Mouse (Mus musculus) megakaryocyte, embryonic 14.5 days (primary cell): ENCODE measurements around the gene Psmd12. TPM values are rescaled to one million over a fixed set of nuclear protein-coding genes. Genes with fewer than 3 reads are reported as not detected.
"Not testable (repeated sequence)": the region's sequence is repeated elsewhere in the genome, so short reads cannot be mapped to it uniquely, and the experiment has no call there.

Source experiments
- H3K27me3 ChIP-seq: replicated peaks from 2 replicates; pipeline ENCODE3; 2012; ENCODE audit warnings: inconsistent platforms
- H3K36me3 ChIP-seq: replicated peaks from 2 replicates; pipeline ENCODE3; 2012; ENCODE audit warnings: low read length, inconsistent platforms, mixed read lengths
- H3K4me1 ChIP-seq: 2 replicates; pipeline ENCODE4 v1.6.1; 2012; ENCODE audit warnings: inconsistent platforms
- H3K4me3 ChIP-seq: replicated peaks from 2 replicates; pipeline ENCODE3; 2012; ENCODE audit warnings: moderate library complexity, mild to moderate bottlenecking, inconsistent platforms
- H3K9me3 ChIP-seq: 2 replicates; pipeline ENCODE4 v1.6.1; 2012; ENCODE audit warnings: inconsistent platforms
- FLI1 ChIP-seq: IDR thresholded peaks from 2 replicates; pipeline ENCODE4 v1.6.1; 2012; ENCODE audit warnings: low read length, inconsistent platforms, mixed read lengths
- GATA1 ChIP-seq: IDR thresholded peaks from 3 replicates; pipeline ENCODE4 v1.6.1; 2012; ENCODE audit warnings: mixed read lengths, low read length, inconsistent platforms, borderline replicate concordance
- polyA plus RNA-seq: library from polyadenylated mRNA; stranded (reverse); fragments of >175 nt; gene quantifications from 2 replicates; pipeline ENCODE4 v1.2.3, GENCODE M21; 2012; ENCODE audit warnings: low replicate concordance; ENCODE audit not compliant: insufficient read depth

Psmd12 gene
- polyA plus RNA-seq, 1 experiment: 28.0 TPM

- Histone ChIP-seq H3K9me3 (peaks cover 9% of the 10 kb centered on the region), H3K4me1 (peaks cover 22% of the 10 kb centered on the region), H3K4me3 (no peak overlapping the region), H3K27me3 (peaks cover 12% of the 10 kb centered on the region), H3K36me3 (peaks cover 12% of the 10 kb centered on the region)
- TF ChIP-seq FLI1 (no peak), GATA1 (no peak)
Measured at GRCm38 (mm10) chr11:107506260-107506659, 27.0 kb downstream of the Psmd12 start.

GRCm38 (mm10) chr11:107509631-107510338 lies 30.5 kb downstream of the Psmd12 start:
- TF ChIP-seq FLI1 (no peak), GATA1 (no peak)
- Histone ChIP-seq H3K9me3 (peaks cover 9% of the 10 kb centered on the region), H3K27me3 (peaks cover 24% of the 10 kb centered on the region)

GRCm38 (mm10) chr11:107510362-107511269 lies 31.3 kb downstream of the Psmd12 start:
- TF ChIP-seq FLI1 (no peak), GATA1 (no peak)
- Histone ChIP-seq H3K27me3 (peaks cover 26% of the 10 kb centered on the region), H3K4me1 (peaks cover 27% of the 10 kb centered on the region), H3K9me3 (peaks cover 9% of the 10 kb centered on the region), H3K4me3 (no peak overlapping the region), H3K36me3 (no peaks in the 10 kb centered on the region)

More at GRCm38 (mm10) chr11:107509631-107510338, 30.5 kb downstream of the Psmd12 start:
- Histone ChIP-seq H3K36me3 (no peaks in the 10 kb centered on the region), H3K4me3 (peak overlapping the region; percentile 46), H3K4me1 (peaks cover 27% of the 10 kb centered on the region)

GRCm38 (mm10) chr11:107511954-107512353 lies 32.7 kb downstream of the Psmd12 start:
- H3K27me3 ChIP-seq: peaks cover 26% of the 10 kb centered on the region
- H3K9me3 ChIP-seq, H3K4me3 ChIP-seq, H3K36me3 ChIP-seq: not testable (repeated sequence)
- H3K4me1 ChIP-seq: peaks cover 23% of the 10 kb centered on the region

GRCm38 (mm10) chr11:107513047-107513446 lies 33.8 kb downstream of the Psmd12 start:
- peaks cover 26% of the 10 kb centered on the region for H3K27me3 ChIP-seq
- no peak overlapping the region for H3K4me3 ChIP-seq
- peaks cover 23% of the 10 kb centered on the region for H3K4me1 ChIP-seq
- H3K9me3 ChIP-seq: peaks cover 9% of the 10 kb centered on the region
- H3K36me3 ChIP-seq: no peaks in the 10 kb centered on the region
- TF ChIP-seq FLI1 (no peak), GATA1 (no peak)

- H3K27me3 ChIP-seq: peaks cover 14% of the 10 kb centered on the region
- H3K4me1 ChIP-seq: peaks cover 16% of the 10 kb centered on the region
- no peak overlapping the region for H3K4me3 ChIP-seq
- H3K36me3 ChIP-seq: no peaks in the 10 kb centered on the region
- no peaks in the 10 kb centered on the region for H3K9me3 ChIP-seq
- TF ChIP-seq GATA1 (no peak), FLI1 (no peak)
Measured at GRCm38 (mm10) chr11:107516387-107516786, 37.1 kb downstream of the Psmd12 start.

GRCm38 (mm10) chr11:107518645-107519429 lies 39.6 kb downstream of the Psmd12 start:
- Histone ChIP-seq H3K9me3 (no peaks in the 10 kb centered on the region), H3K4me1 (peaks cover 12% of the 10 kb centered on the region)
- TF ChIP-seq FLI1 (no peak), GATA1 (no peak)

GRCm38 (mm10) chr11:107521153-107521552 lies 41.9 kb downstream of the Psmd12 start:
- no peaks in the 10 kb centered on the region for H3K36me3 ChIP-seq
- H3K4me3 ChIP-seq: no peak overlapping the region
- TF ChIP-seq FLI1 (no peak), GATA1 (no peak)
- H3K27me3 ChIP-seq: no peaks in the 10 kb centered on the region
- H3K9me3 ChIP-seq: no peaks in the 10 kb centered on the region
- H3K4me1 ChIP-seq: peaks cover 30% of the 10 kb centered on the region

More at GRCm38 (mm10) chr11:107518645-107519429, 39.6 kb downstream of the Psmd12 start:
- Histone ChIP-seq H3K27me3 (peaks cover 7% of the 10 kb centered on the region), H3K4me3 (no peak overlapping the region), H3K36me3 (no peaks in the 10 kb centered on the region)

- Histone ChIP-seq H3K36me3 (peaks cover 5% of the 10 kb centered on the region), H3K9me3 (no peaks in the 10 kb centered on the region), H3K27me3 (no peaks in the 10 kb centered on the region), H3K4me1 (peaks cover 54% of the 10 kb centered on the region), H3K4me3 (no peak overlapping the region)
- no peak for TF ChIP-seq GATA1
- no peak for TF ChIP-seq FLI1
Measured at GRCm38 (mm10) chr11:107524966-107525365, 45.7 kb downstream of the Psmd12 start.
